Mouse (Mus musculus) liver, adult 2 months (tissue): ENCODE results near the gene Ccdc57. TPM values are rescaled to one million over a fixed set of nuclear protein-coding genes. Genes with fewer than 3 reads are reported as not detected.
A peak's percentile ranks its signal among the peaks of the same experiment; 100 is the strongest.

Experiments used
- DNase-seq: peaks from one replicate; pipeline ENCODE4 v3.0.0-alpha.2; 2011; ENCODE audit warnings: low read depth, low spot score; ENCODE audit errors: extremely low read depth
- H3K27ac ChIP-seq: fragments of 200-500 bp; replicated peaks from 2 replicates; pipeline ENCODE4 v1.5.1; 2012; ENCODE audit warnings: low read depth, mild to moderate bottlenecking, control low read depth, inconsistent platforms, low read length; ENCODE audit not compliant: insufficient read depth
- H3K27me3 ChIP-seq: fragments of 200-500 bp; 2 replicates; pipeline ENCODE4 v1.6.1; 2012; ENCODE audit warnings: mild to moderate bottlenecking, moderate library complexity, low read length, inconsistent platforms; ENCODE audit not compliant: control insufficient read depth, insufficient read depth
- H3K36me3 ChIP-seq: fragments of 200-500 bp; 2 replicates; pipeline ENCODE4 v1.6.1; 2012; ENCODE audit warnings: low read length, inconsistent platforms; ENCODE audit not compliant: control insufficient read depth, insufficient read depth
- H3K4me1 ChIP-seq: fragments of 200-500 bp; 2 replicates; pipeline ENCODE4 v1.6.1; 2011; ENCODE audit warnings: low read length; ENCODE audit not compliant: control insufficient read depth, insufficient read depth
- H3K4me3 ChIP-seq: fragments of 200-500 bp; 2 replicates; pipeline ENCODE4 v1.5.1; 2011; ENCODE audit warnings: low read depth, mild to moderate bottlenecking, control low read depth, low read length, moderate library complexity; ENCODE audit not compliant: insufficient read depth
- H3K79me2 ChIP-seq: fragments of 200-500 bp; 2 replicates; pipeline ENCODE4 v1.6.1; 2012; ENCODE audit warnings: inconsistent platforms, mild to moderate bottlenecking, low read length, moderate library complexity; ENCODE audit not compliant: control insufficient read depth, insufficient read depth
- H3K9ac ChIP-seq: fragments of 200-500 bp; 2 replicates; pipeline ENCODE4 v1.6.1; 2012; ENCODE audit warnings: low read depth, mild to moderate bottlenecking, control low read depth, inconsistent platforms, low read length
- CTCF ChIP-seq: fragments of 200-500 bp; IDR thresholded peaks from 2 replicates; pipeline ENCODE4 v1.5.1; 2011; ENCODE audit warnings: low read depth, low read length, control low read depth
- POLR2A ChIP-seq: fragments of 200-500 bp; IDR thresholded peaks from 2 replicates; pipeline ENCODE4 v1.6.1; 2011; ENCODE audit warnings: low read length, control low read depth; ENCODE audit not compliant: insufficient read depth; ENCODE audit errors: extremely low read depth
- WGBS: fragments of 180-500 bp; shearing (Covaris S2); methylation state at CpG from one replicate; pipeline ENCODE4 v1.1.7; 2018; 5-methylcytosine and 5-hydroxymethylcytosine counted together
- polyA plus RNA-seq: library from polyadenylated mRNA; depleted of rRNA; stranded (reverse); fragments of >200 nt; gene quantifications from 2 replicates; pipeline ENCODE4 v1.2.3, GENCODE M21; 2012
- total RNA-seq: library from RNA; depleted of rRNA; stranded (reverse); fragments of >200 nt; gene quantifications from 2 replicates; pipeline ENCODE4 v1.2.3, GENCODE M21; 2014

Gene Ccdc57
- total and polyA plus RNA-seq, 2 experiments = 1.1 to 2.3 TPM

GRCm38 (mm10) chr11:120853788-120854187, 78.9 kb downstream of the Ccdc57 start:
- Histone ChIP-seq H3K4me1 (peaks cover 18% of the 10 kb centered on the region), H3K36me3 (no peaks in the 10 kb centered on the region), H3K27ac (no peak overlapping the region), H3K4me3 (no peak overlapping the region), H3K9ac (no peak overlapping the region), H3K27me3 (no peaks in the 10 kb centered on the region), H3K79me2 (no peaks in the 10 kb centered on the region)
- no peak for DNase-seq
- WGBS = 94% methylated on average over 4 of the region's 4 CpGs
- TF ChIP-seq CTCF (no peak), POLR2A (no peak)

GRCm38 (mm10) chr11:120853158-120853557, 79.5 kb downstream of the Ccdc57 start:
- H3K27me3 ChIP-seq = no peaks in the 10 kb centered on the region
- H3K4me1 ChIP-seq = peaks cover 18% of the 10 kb centered on the region
- H3K9ac ChIP-seq = no peak overlapping the region
- DNase-seq = no peak
- TF ChIP-seq POLR2A (no peak), CTCF (no peak)
- no peak overlapping the region for H3K4me3 ChIP-seq
- 100% methylated on average over 4 of the region's 4 CpGs for WGBS
- no peaks in the 10 kb centered on the region for H3K79me2 ChIP-seq
- no peaks in the 10 kb centered on the region for H3K36me3 ChIP-seq
- H3K27ac ChIP-seq = no peak overlapping the region

GRCm38 (mm10) chr11:120852083-120852935, 80.4 kb downstream of the Ccdc57 start:
- Histone ChIP-seq H3K27me3 (no peaks in the 10 kb centered on the region), H3K4me1 (peaks cover 18% of the 10 kb centered on the region), H3K9ac (no peak overlapping the region), H3K36me3 (no peaks in the 10 kb centered on the region), H3K27ac (peak overlapping the region; percentile 55), H3K4me3 (no peak overlapping the region), H3K79me2 (no peaks in the 10 kb centered on the region)
- 34% methylated on average over 11 of the region's 11 CpGs for WGBS
- DNase-seq = peak; percentile 88
- TF ChIP-seq POLR2A (no peak), CTCF (no peak)

GRCm38 (mm10) chr11:120851582-120851981, 81.1 kb downstream of the Ccdc57 start:
- no peak for DNase-seq
- Histone ChIP-seq H3K36me3 (no peaks in the 10 kb centered on the region), H3K9ac (no peak overlapping the region), H3K27ac (peak overlapping the region; percentile 34), H3K27me3 (no peaks in the 10 kb centered on the region), H3K4me3 (no peak overlapping the region), H3K79me2 (no peaks in the 10 kb centered on the region), H3K4me1 (peaks cover 18% of the 10 kb centered on the region)
- TF ChIP-seq POLR2A (no peak), CTCF (no peak)
- 33% methylated on average over 2 of the region's 2 CpGs for WGBS

GRCm38 (mm10) chr11:120851132-120851531, 81.5 kb downstream of the Ccdc57 start:
- Histone ChIP-seq H3K9ac (no peak overlapping the region), H3K79me2 (no peaks in the 10 kb centered on the region), H3K27ac (peak overlapping the region; percentile 34), H3K36me3 (no peaks in the 10 kb centered on the region), H3K27me3 (no peaks in the 10 kb centered on the region), H3K4me3 (no peak overlapping the region), H3K4me1 (peaks cover 18% of the 10 kb centered on the region)
- 30% methylated on average over 1 of the region's 1 CpGs for WGBS
- peak; percentile 90 for DNase-seq
- no peak for TF ChIP-seq POLR2A
- TF ChIP-seq CTCF = no peak
